Mouse (Mus musculus) forebrain, embryonic 15.5 days (tissue): ENCODE measurements around the gene Uba7. TPM values are rescaled to one million over a fixed set of nuclear protein-coding genes. Genes with fewer than 3 reads are reported as not detected.

Experiments used
- polyA plus RNA-seq: library from polyadenylated mRNA; unstranded; fragments of >200 nt; fragmentation: Nextera tagmentation; extraction: Ambion mirVana; gene quantifications from 2 replicates; pipeline ENCODE4 v1.2.1, GENCODE M21; 2015

The Uba7 gene
- polyA plus RNA-seq, 1 experiment from 2014 or later = 2.9 TPM

Other genes with a start within 250 kb of the Uba7 start
- gene Rbm5, start 204.5 kb upstream of the Uba7 start, polyA plus RNA-seq = 283 and 284 TPM in 2 replicates
- 115 and 125 TPM in 2 replicates for gene Rbm6, start 102.3 kb upstream of the Uba7 start, polyA plus RNA-seq
- 24.0 and 24.5 TPM in 2 replicates for gene Mon1a, start 87.4 kb upstream of the Uba7 start, polyA plus RNA-seq
- gene Mst1r, start 68.6 kb upstream of the Uba7 start, polyA plus RNA-seq = 1.0 and 1.9 TPM in 2 replicates
- gene Actl11, start 47.0 kb upstream of the Uba7 start, polyA plus RNA-seq = not detected in 2 replicates
- gene Camkv, start 39.8 kb upstream of the Uba7 start, polyA plus RNA-seq = 79.1 and 83.4 TPM in 2 replicates
- gene Traip, start 25.4 kb upstream of the Uba7 start, polyA plus RNA-seq = 14.0 and 15.7 TPM in 2 replicates
- 0.64 and 0.83 TPM in 2 replicates for gene Gm20661, start 7.6 kb downstream of the Uba7 start, polyA plus RNA-seq
- 12.6 and 12.8 TPM in 2 replicates for gene Inka1, start 10.4 kb downstream of the Uba7 start, polyA plus RNA-seq
- 0.36 and 1.7 TPM in 2 replicates for gene Cdhr4, start 17.0 kb downstream of the Uba7 start, polyA plus RNA-seq
- gene Gm20662, start 20.8 kb downstream of the Uba7 start, polyA plus RNA-seq = 0.69 TPM in 1 of 2 replicates, not detected in the other
- 101 and 109 TPM in 2 replicates for gene Ip6k1, start 27.0 kb downstream of the Uba7 start, polyA plus RNA-seq
- 19.9 and 22.2 TPM in 2 replicates for gene Gmppb, start 73.7 kb downstream of the Uba7 start, polyA plus RNA-seq
- 3.2 and 3.4 TPM in 2 replicates for gene Amigo3, start 77.7 kb downstream of the Uba7 start, polyA plus RNA-seq
- 0.37 TPM in 1 of 2 replicates, not detected in the other for gene Mst1, start 104.9 kb downstream of the Uba7 start, polyA plus RNA-seq
- gene Rnf123, start 107.8 kb downstream of the Uba7 start, polyA plus RNA-seq = 45.4 and 49.0 TPM in 2 replicates
- 42.3 and 50.5 TPM in 2 replicates for gene Apeh, start 119.1 kb downstream of the Uba7 start, polyA plus RNA-seq
- 7.3 and 7.9 TPM in 2 replicates for gene Bsn, start 214.9 kb downstream of the Uba7 start, polyA plus RNA-seq